9 mouse cellular contexts compared by ENCODE assay signal in the genomic region with DNA sequence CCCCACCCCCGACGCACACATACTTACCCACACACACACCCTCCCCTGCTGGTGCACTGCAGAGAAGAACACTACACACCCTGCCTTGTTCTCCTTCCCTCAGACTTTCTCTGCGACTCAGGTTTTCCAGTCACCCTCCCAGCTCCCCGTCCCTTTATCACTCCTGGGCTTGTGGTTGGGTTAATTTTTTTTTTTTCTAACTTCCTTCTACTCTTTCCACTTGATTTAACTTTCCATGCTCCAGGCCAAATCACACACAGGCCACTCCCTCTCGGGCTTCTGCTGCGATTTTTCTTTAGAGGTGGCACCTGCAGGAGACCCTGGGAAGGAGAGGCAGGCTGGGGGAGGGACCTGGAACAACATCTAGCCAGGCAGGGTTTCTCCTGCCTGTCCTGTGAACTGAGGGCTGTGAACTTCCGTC. TPM values are rescaled to one million over a fixed set of nuclear protein-coding genes. Genes with fewer than 3 reads are reported as not detected.
DNase-seq lines count a peak whose midpoint lies in the region; ATAC-seq and TF ChIP-seq lines count a peak whose summit lies in the region.
"Had no signal": no experiment of that assay in that cellular context is flagged by ENCODE, and none has a peak within 500 bp of the region (broad histone marks: within the 10 kb centered on the region; RNA-seq: fewer than 3 reads in every experiment).

No protein-coding gene starts in this region.

- peak; percentile 5 to 19 for DNase-seq in heart, adult 18-20 months
- no peak for DNase-seq in heart, postnatal 10 days
- peak; percentile 14 for DNase-seq in testis, postnatal 14 days (ENCODE audit: low spot score)
- DNase-seq in testis, postnatal 10 days (ENCODE audit: low spot score): no peak
- DNase-seq in kidney, postnatal 36 days: peak; percentile 59 to 79
- DNase-seq in left cerebral cortex, adult 9 months (ENCODE audit: low spot score in 2 of 2): no peak
- DNase-seq in hindbrain, postnatal 0 days (ENCODE audit: low spot score): no peak

- intact Hi-C loops in heart, postnatal 10 days (cut with DNase I): no loop called here

- H3K36me3 ChIP-seq in hindbrain, postnatal 0 days (ENCODE audit: insufficient read depth, low read length): no peaks in the 10 kb centered on the region
- H3K36me3 ChIP-seq: midbrain, embryonic 15.5 days had no signal

- H3K9me3 ChIP-seq in hindbrain, postnatal 0 days (ENCODE audit: low read length): no peaks in the 10 kb centered on the region
- H3K9me3 ChIP-seq: midbrain, embryonic 15.5 days had no signal

- H3K9ac ChIP-seq in hindbrain, postnatal 0 days (replicated peaks; ENCODE audit: low read length): no peak overlapping the region
- H3K9ac ChIP-seq: midbrain, embryonic 15.5 days had no signal

- ATAC-seq in erythroblast, adult 5-6 weeks (replicated peaks; ENCODE audit: low FRiP score, poor library complexity, severe bottlenecking): no peak
- ATAC-seq in hindbrain, postnatal 0 days: no peak
- ATAC-seq: midbrain, embryonic 15.5 days had no signal

- no peaks in the 10 kb centered on the region for H3K4me1 ChIP-seq in hindbrain, postnatal 0 days (ENCODE audit: insufficient read depth, low read length)
- H3K4me1 ChIP-seq: midbrain, embryonic 15.5 days had no signal

- no peak overlapping the region for H3K4me3 ChIP-seq in hindbrain, postnatal 0 days (ENCODE audit: low read length)
- H3K4me3 ChIP-seq: midbrain, embryonic 15.5 days had no signal

- no peaks in the 10 kb centered on the region for H3K27me3 ChIP-seq in hindbrain, postnatal 0 days (ENCODE audit: insufficient read depth, low read length)
- H3K27me3 ChIP-seq: midbrain, embryonic 15.5 days had no signal

- TF ChIP-seq CTCF in hindbrain, postnatal 0 days (IDR thresholded peaks at IDR 0.05; ENCODE audit: low read depth): no peak

- no peak overlapping the region for H3K4me2 ChIP-seq in hindbrain, postnatal 0 days (ENCODE audit: low read depth, low read length)
- H3K4me2 ChIP-seq: midbrain, embryonic 15.5 days had no signal

- H3K27ac ChIP-seq in hindbrain, postnatal 0 days: no peak overlapping the region
- H3K27ac ChIP-seq: midbrain, embryonic 15.5 days had no signal

- WGBS in hindbrain, postnatal 0 days: 60% methylated on average over 7 of the region's 7 CpGs

RNA-seq across cellular contexts. Expression of gene Hpcal1, which starts 24.7 kb away (rescaled TPM):
- 10 to 100 TPM; 18.7 to 20.6 TPM for total RNA-seq in heart, adult 18-20 months (2021)
- 10 to 100 TPM; 22.7 to 31.7 TPM for total RNA-seq in heart, postnatal 10 days (2021)
- 23.8 and 30.3 TPM in 2 replicates for total RNA-seq in erythroblast, adult 5-6 weeks (2015; ENCODE audit: low replicate concordance)
- 4.3 and 7.4 TPM in 2 replicates for total RNA-seq in erythroblast, adult 5-6 weeks (2017; ENCODE audit: low replicate concordance)
- total RNA-seq in hindbrain, postnatal 0 days (2014; rRNA removed): 93.9 and 95.2 TPM in 2 replicates
- 171 and 180 TPM in 2 replicates for polyA plus RNA-seq in hindbrain, postnatal 0 days (2015; fragmentation: Nextera tagmentation; extraction: Ambion mirVana)

Comparison
In these comparisons a context has a peak if more than half of its experiments do, and no peak if none do; other contexts are left out.
1. DNase-seq: peak in heart, adult 18-20 months (2 of 2), testis, postnatal 14 days (single experiment) and kidney, postnatal 36 days (2 of 2); none in heart, postnatal 10 days (0 of 2), testis, postnatal 10 days (single experiment), left cerebral cortex, adult 9 months (0 of 2) and hindbrain, postnatal 0 days (single experiment).